ENCODE assay signal across 8 mouse cellular contexts in the genomic region with DNA sequence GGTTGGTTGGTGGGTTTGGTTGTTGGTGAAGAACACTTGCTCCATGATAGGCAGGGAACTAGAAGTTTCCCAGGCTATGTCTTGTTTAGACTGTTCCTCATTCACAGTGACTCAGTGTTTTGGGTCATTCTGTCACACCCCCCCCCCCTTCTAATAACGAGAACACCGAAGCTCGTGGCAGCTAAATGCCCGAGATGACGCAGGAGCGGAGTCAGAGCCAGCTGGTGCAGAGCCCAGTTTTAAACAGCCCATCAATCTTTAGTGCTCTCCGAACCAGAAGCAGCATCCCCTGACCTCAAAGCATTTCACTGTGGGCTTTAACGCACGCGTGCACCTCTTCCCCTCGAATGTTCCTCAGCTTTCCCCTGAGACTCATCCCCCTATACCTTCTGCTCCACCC. TPM values are rescaled to one million over a fixed set of nuclear protein-coding genes. Genes with fewer than 3 reads are reported as not detected.
DNase-seq lines count a peak whose midpoint lies in the region; ATAC-seq lines count a peak whose summit lies in the region.

No protein-coding gene starts in this region.

- no peaks in the 10 kb centered on the region for H3K9me3 ChIP-seq in intestine, embryonic 14.5 days (ENCODE audit: control insufficient read depth, low read length)
- H3K9me3 ChIP-seq in intestine, embryonic 16.5 days (ENCODE audit: control insufficient read depth, low read length): no peaks in the 10 kb centered on the region

- H3K4me1 ChIP-seq in intestine, embryonic 14.5 days (replicated peaks; ENCODE audit: control insufficient read depth, insufficient read depth, low read length): peaks cover 11% of the 10 kb centered on the region; the same call in 1 of the 2 replicates
- H3K4me1 ChIP-seq in intestine, embryonic 16.5 days (ENCODE audit: control insufficient read depth, insufficient read depth, low read length): peaks cover 9% of the 10 kb centered on the region

- H3K9ac ChIP-seq in intestine, embryonic 14.5 days (ENCODE audit: low read length): no peak overlapping the region
- H3K9ac ChIP-seq in intestine, embryonic 16.5 days (ENCODE audit: low read depth, low read length): no peak overlapping the region

- no peak for ATAC-seq in intestine, embryonic 14.5 days (replicated peaks; ENCODE audit: low FRiP score, low TSS enrichment, low read depth)
- ATAC-seq in intestine, embryonic 16.5 days: no peak

- H3K27ac ChIP-seq in intestine, embryonic 14.5 days (ENCODE audit: low read depth): no peak overlapping the region
- H3K27ac ChIP-seq in intestine, embryonic 16.5 days (ENCODE audit: low read length): no peak overlapping the region

- H3K4me3 ChIP-seq in intestine, embryonic 14.5 days (ENCODE audit: low read depth, low read length): no peak overlapping the region
- H3K4me3 ChIP-seq in intestine, embryonic 16.5 days (ENCODE audit: low read length): no peak overlapping the region

- no peaks in the 10 kb centered on the region for H3K27me3 ChIP-seq in intestine, embryonic 14.5 days (replicated peaks; ENCODE audit: control insufficient read depth, insufficient read depth, low read length)
- H3K27me3 ChIP-seq in intestine, embryonic 16.5 days (replicated peaks; ENCODE audit: control insufficient read depth, insufficient read depth, low read length): no peaks in the 10 kb centered on the region

- no peaks in the 10 kb centered on the region for H3K36me3 ChIP-seq in intestine, embryonic 14.5 days (ENCODE audit: control insufficient read depth, insufficient read depth, low read length)
- no peaks in the 10 kb centered on the region for H3K36me3 ChIP-seq in intestine, embryonic 16.5 days (ENCODE audit: control insufficient read depth, insufficient read depth, low read length)

- WGBS in intestine, embryonic 14.5 days: 22% methylated on average over 11 of the region's 11 CpGs
- WGBS in intestine, embryonic 16.5 days: 36% methylated on average over 11 of the region's 11 CpGs

- H3K4me2 ChIP-seq in intestine, embryonic 14.5 days (ENCODE audit: low read length): no peak overlapping the region
- H3K4me2 ChIP-seq in intestine, embryonic 16.5 days (ENCODE audit: low read depth, low read length): no peak overlapping the region

- peak; percentile 58 for DNase-seq in intestine, embryonic 14.5 days (ENCODE audit: low spot score)
- DNase-seq in adrenal gland, adult (ENCODE audit: inconsistent age in 2 of 2, low spot score in 1 of 2): peak; percentile 91 to 95
- peak; percentile 85 for DNase-seq in fibroblast of lung, adult 2 months (ENCODE audit: low read depth)
- DNase-seq in lung, postnatal 14 days: peak; percentile 69
- no peak for DNase-seq in yolk sac, embryonic 10.5 days (ENCODE audit: low spot score)
- DNase-seq in right cerebral cortex, adult 2 months (ENCODE audit: low spot score in 2 of 2): no peak
- DNase-seq in liver: no peak

RNA-seq across cellular contexts. Expression of a gene that starts 29.3 kb away (rescaled TPM):
- polyA plus RNA-seq in intestine, embryonic 14.5 days (2014; fragmentation: Nextera tagmentation; extraction: Ambion mirVana): 11.7 and 12.2 TPM in 2 replicates
- polyA plus RNA-seq in intestine, embryonic 16.5 days (2015; fragmentation: Nextera tagmentation; extraction: Ambion mirVana): 6.0 and 6.2 TPM in 2 replicates

Comparison
In these comparisons a context has a peak if more than half of its experiments do, and no peak if none do; other contexts are left out.
1. DNase-seq: peak in intestine, embryonic 14.5 days (single experiment), adrenal gland, adult (2 of 2), fibroblast of lung, adult 2 months (single experiment) and lung, postnatal 14 days (single experiment); none in yolk sac, embryonic 10.5 days (single experiment), right cerebral cortex, adult 2 months (0 of 2) and liver (single experiment).